Mouse (Mus musculus) embryonic fibroblast, embryonic 13.5 days (primary cell): ENCODE measurements around the gene Nav1. TPM values are rescaled to one million over a fixed set of nuclear protein-coding genes. Genes with fewer than 3 reads are reported as not detected.

ENCODE experiments used
- H3K27ac ChIP-seq: 2 replicates; pipeline ENCODE4 v1.5.1; 2012; ENCODE audit warnings: low read length, control low read depth, inconsistent platforms; ENCODE audit not compliant: insufficient read depth
- H3K4me1 ChIP-seq: 2 replicates; pipeline ENCODE4 v1.6.1; 2011; ENCODE audit warnings: low read length; ENCODE audit not compliant: control insufficient read depth, insufficient read depth
- H3K4me3 ChIP-seq: 2 replicates; pipeline ENCODE4 v1.5.1; 2011; ENCODE audit warnings: mild to moderate bottlenecking, control low read depth, low read length; ENCODE audit not compliant: insufficient read depth
- CTCF ChIP-seq: IDR thresholded peaks from 2 replicates; pipeline ENCODE4 v1.5.1; 2011; ENCODE audit warnings: mild to moderate bottlenecking, control low read depth, low read length, moderate library complexity, borderline replicate concordance; ENCODE audit not compliant: insufficient read depth
- POLR2A ChIP-seq: IDR thresholded peaks from 2 replicates; pipeline ENCODE4 v1.6.1; 2011; ENCODE audit warnings: low read depth, mild to moderate bottlenecking, control low read depth, low read length, moderate library complexity
- polyA plus RNA-seq: library from polyadenylated mRNA; stranded (reverse); fragments of >200 nt; gene quantifications from 2 replicates; pipeline ENCODE4 v1.2.4, GENCODE M21; 2011; ENCODE audit warnings: low read depth; ENCODE audit not compliant: missing spikeins, insufficient read length

The Nav1 gene
- polyA plus RNA-seq, 1 experiment = 22.6 TPM

DNA sequence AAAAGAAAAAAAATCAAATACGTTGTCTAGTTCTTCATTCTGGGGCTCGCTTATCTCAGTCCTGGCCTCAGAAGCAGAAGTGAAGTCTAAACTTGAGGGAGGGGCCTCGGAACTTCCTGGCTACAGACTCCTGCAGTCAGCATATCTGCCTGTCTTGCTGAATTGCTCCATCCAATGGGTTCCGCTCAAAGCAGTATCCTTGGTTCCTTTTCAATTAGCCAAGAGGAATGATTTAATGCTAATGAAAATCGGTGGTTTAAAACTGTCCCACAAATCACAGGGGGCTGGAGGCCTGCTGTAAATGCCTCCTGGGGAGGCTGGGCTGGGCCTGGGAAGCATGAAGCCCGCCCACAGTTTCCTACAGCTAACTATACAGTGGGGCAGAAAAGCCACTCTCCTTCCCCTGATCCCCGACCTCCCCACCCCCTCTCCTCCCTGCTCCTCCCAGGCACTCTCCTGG, 12.9 kb upstream of the Nav1 start:
- no peak overlapping the region for H3K27ac ChIP-seq
- no peaks in the 10 kb centered on the region; the same call in 1 of the 2 replicates for H3K4me1 ChIP-seq
- TF ChIP-seq POLR2A = no peak
- no peak for TF ChIP-seq CTCF
- H3K4me3 ChIP-seq = no peak overlapping the region

DNA sequence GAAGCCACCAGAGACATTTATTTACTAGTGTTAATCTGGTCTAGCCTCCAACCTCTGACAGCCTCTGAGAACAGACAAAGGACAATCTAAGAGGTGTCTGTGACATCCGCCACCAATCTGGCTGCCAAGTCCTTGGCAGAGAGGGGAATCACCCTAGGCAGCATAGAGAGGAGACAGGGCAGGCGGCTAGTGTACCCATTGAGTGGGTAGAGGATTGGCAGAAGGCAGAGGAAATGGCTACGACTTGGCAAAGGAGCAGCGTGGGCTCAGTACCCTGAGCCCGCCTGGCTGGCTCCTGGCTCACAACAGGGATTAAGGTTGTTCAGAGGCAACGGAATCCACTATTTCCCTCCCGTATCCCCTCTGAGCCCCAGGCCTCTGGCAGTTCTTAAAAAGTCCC, 12.0 kb upstream of the Nav1 start:
- no peak for TF ChIP-seq CTCF
- TF ChIP-seq POLR2A = no peak
- Histone ChIP-seq H3K27ac (no peak overlapping the region), H3K4me1 (no peaks in the 10 kb centered on the region; the same call in 1 of the 2 replicates), H3K4me3 (no peak overlapping the region)

DNA sequence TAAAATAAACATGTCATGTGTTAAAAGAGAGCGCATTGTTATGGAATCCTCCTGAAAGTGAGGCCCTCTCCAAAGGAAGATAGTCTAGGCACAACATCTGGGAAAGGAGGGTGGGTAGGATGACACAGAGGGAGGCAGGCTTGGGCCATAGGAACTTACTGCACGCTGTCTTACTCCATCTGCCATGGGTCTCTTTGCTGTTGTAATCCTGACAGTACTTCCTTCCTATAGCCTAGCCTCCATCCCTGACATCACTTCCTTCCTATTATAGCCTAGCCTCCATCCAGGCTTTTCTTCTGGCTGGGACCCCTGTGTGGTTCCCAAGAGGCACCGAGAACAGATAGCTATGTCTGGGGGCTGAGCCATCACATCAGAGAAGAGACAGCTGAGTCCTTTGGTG, 10.2 kb upstream of the Nav1 start:
- Histone ChIP-seq H3K27ac (no peak overlapping the region), H3K4me1 (no peaks in the 10 kb centered on the region; the same call in 1 of the 2 replicates), H3K4me3 (no peak overlapping the region)
- no peak for TF ChIP-seq CTCF

DNA sequence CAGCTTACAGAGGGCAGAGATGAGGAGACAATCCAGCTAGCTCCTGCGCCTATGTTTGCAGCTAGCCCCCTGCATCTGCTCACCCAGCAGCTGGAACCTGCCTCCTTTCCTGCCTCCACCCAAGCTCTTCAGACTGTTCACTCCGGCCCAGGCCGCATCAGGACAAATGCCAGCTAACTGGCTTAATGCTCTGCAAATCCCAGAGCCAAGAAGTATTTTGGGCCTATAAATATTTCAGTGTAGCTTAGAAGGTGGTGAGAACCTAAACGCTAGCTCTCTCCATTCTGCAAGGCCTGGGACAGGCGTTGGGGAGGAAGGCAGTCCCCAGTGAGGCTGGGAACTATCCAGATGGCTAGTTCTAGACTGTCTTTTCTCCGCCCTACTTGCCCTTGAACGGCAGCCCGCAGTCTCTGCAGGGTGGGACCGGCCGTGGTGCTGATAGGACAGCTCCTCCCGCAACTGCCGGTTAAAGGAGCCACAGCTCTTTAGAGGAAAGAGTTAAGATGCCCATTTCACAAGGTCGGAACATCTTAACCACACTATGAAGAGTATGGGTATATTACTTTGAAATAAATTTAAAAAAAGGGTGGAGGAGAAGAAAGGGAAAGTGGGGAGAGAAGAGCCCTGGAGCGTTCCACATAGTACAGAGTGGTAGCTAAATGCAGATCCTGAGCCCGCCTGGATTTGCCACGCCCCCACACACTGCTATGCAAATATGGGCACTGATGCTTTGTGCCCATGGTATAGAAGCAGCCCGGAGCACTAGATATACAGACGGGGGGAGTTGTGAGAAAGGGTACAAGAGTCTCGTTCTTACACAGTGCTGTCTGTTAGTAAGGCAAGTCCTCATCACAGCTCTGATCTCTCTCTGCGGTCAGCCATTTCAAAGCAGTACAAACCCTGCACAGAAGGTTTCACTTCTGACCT, 8.9 kb upstream of the Nav1 start:
- H3K4me1 ChIP-seq = no peaks in the 10 kb centered on the region
- no peak overlapping the region for H3K27ac ChIP-seq
- H3K4me3 ChIP-seq = no peak overlapping the region
- no peak for TF ChIP-seq CTCF
- no peak for TF ChIP-seq POLR2A

DNA sequence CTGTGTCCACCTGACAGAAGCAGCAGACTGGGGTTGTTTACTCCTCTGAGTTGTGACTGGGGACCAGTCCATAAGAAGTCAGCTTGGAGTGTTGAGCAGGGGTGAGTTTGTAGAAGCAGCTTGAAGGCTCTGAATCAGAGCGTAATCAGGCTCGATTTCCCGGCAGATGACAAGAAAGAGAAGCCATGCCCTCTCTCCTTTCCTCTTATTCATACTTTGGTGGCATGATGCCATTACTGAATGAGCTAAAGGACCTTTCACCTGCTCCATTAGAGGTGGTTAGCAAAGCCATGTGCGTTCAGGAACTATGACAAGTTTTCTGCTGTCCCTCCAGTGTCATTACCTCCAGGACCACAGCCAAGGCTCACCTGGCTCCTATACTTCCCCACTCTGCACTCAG, 2.5 kb upstream of the Nav1 start:
- no peak overlapping the region for H3K4me3 ChIP-seq
- TF ChIP-seq CTCF (no peak), POLR2A (no peak)
- no peaks in the 10 kb centered on the region for H3K4me1 ChIP-seq
- no peak overlapping the region for H3K27ac ChIP-seq

DNA sequence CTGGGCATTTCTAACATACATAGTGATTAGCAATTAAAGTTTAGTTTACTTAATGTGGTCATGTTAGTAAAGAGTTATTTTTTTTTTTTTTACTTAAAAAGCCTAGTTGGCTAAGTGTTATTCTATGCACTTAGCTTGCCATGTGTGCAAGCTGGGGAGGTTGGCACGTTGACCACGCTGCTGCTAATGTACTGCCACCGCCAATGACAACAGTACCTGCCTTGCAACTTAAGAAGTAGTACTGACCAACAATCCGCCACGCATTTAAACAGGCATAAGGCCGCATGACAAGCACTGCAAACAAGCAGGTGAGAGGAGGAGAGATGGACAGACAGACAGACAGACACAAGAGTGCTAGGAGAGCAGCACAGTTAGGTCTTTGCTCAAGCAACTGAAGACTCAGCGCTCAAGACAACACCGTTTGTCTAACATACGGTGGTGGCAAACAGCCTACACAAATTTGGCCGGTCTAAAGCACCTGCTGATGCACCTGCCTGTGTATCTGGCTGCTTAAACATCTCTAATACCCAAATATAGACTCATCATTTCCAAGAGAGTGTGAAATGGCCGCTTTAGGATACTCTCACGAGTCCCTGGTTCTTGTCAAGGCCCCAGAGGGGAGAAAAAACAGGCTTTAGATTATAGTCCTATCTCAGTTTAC, 610 bp downstream of the Nav1 start:
- Histone ChIP-seq H3K27ac (no peak overlapping the region), H3K4me3 (no peak overlapping the region), H3K4me1 (no peaks in the 10 kb centered on the region)
- TF ChIP-seq POLR2A (no peak), CTCF (no peak)

DNA sequence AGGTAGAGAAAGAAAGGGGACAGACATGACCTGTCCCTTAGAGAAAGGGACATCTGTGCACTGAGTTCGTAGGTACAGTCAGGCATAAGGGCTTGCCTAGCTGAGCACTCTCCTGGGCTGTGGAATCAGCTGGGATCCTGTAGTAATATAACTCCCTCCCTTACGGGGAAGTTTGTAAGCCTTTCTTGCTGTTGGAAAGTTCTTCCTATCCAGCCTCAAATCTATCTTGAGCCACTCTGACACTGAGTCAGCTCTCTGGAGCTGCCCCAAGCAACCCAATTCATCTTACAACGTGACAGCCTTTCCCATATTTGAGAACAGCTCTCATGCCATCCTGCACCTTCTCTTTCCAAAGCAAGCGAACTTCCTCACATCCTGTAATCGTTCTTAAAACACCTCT, 1.6 kb downstream of the Nav1 start:
- no peak overlapping the region for H3K4me3 ChIP-seq
- TF ChIP-seq POLR2A = no peak
- no peak for TF ChIP-seq CTCF
- H3K27ac ChIP-seq = peak overlapping the region; percentile 65
- 0 out of 2 replicates have a peak, but pooled peaks cover 4% of the 10 kb centered on the region for H3K4me1 ChIP-seq

DNA sequence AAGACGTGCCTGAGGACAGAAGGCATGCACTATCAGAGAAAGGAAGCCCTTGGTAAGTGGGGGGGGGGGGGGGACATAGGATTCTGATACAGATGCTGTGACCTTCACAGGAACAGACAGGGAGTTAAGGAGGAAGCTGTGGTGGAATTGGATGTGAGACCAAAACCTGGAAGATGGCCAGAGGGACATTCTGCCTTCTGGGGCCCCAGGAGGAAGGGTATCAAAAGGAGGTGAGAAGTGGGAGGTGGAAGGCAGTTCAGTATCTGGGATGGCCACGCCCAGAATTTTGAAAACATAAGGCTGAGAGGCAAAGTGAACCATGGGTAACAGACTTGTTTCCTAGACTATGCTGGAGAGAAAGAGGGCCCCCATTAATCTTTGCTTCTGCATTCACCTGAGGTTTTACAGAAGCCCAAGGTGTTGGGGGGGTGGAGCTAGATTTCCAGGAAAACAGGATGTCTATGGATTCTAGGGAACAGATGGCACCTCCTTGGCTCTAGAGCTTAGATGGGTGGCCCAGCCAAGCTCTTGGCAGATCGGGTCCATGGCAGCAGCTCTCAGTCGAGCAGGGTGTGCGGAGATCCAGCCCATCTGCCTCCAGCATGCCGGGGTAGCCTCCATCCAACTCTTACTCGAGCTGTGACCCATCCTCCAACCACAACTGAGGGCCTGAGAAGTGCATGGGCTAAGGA, 2.6 kb downstream of the Nav1 start:
- H3K4me1 ChIP-seq = 0 out of 2 replicates have a peak, but pooled peaks cover 4% of the 10 kb centered on the region
- TF ChIP-seq POLR2A = no peak
- no peak for TF ChIP-seq CTCF
- H3K27ac ChIP-seq = no peak overlapping the region
- no peak overlapping the region for H3K4me3 ChIP-seq

DNA sequence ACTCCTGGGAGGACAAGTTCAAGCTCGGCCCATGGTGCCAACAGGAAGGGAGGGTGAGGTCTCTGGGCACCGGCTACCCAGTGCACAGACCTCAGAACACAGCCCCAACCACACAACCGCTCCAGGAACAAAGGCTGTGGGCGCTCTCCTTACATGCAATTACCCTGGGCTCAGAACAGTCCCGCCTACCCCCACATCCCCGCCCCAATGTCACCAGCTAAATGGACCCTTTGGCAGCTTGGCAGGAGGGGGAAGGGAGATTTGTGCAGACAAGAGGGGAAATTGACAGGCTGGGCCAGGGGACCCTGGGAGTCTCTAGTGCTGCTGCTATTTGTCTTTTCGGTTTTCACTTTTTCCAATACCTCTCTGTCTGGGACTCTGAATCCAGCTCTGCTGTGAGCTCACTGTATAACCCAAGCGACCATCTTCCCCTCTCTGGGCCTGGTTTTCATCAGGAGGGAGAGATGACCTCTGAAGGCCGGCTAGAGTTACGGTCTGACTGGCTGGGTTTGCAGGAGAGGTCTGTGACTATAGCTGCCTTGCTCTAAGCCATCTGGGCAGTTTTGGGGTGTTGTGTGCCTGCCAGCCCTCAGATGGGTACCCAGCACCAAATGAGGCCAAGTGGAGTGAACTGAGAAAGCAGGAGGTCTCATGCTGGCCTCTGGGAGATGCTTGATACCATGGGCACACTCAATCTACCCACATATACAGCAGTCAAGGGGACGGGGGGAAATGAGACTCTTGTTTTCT, 3.8 kb downstream of the Nav1 start:
- TF ChIP-seq POLR2A (no peak), CTCF (no peak)
- Histone ChIP-seq H3K4me3 (no peak overlapping the region), H3K27ac (no peak overlapping the region), H3K4me1 (peaks cover 9% of the 10 kb centered on the region; the same call in 1 of the 2 replicates)
